Mouse (Mus musculus) brain, embryonic 14.5 days (tissue): ENCODE measurements around the gene Palm.

Experiments used
- CTCF ChIP-seq: fragments of 200-500 bp; IDR thresholded peaks from 2 replicates; pipeline ENCODE4 v1.5.1; 2012; ENCODE audit warnings: inconsistent platforms, mild to moderate bottlenecking, moderate library complexity, borderline replicate concordance; ENCODE audit not compliant: insufficient read depth, insufficient read length; ENCODE audit errors: extremely low read depth
- POLR2A ChIP-seq: fragments of 200-500 bp; IDR thresholded peaks from 2 replicates; pipeline ENCODE4 v1.6.1; 2012; ENCODE audit warnings: mild to moderate bottlenecking, inconsistent platforms, borderline replicate concordance; ENCODE audit not compliant: poor library complexity, insufficient read depth, insufficient read length, severe bottlenecking; ENCODE audit errors: extremely low read depth

GRCm38 (mm10) chr10:79834769-79835398 lies 41.5 kb downstream of the Palm start:
- TF ChIP-seq CTCF, result peak; percentile 98
- no peak for TF ChIP-seq POLR2A
